Mouse (Mus musculus): ENCODE measurements around the gene Cntd1.

DNA sequence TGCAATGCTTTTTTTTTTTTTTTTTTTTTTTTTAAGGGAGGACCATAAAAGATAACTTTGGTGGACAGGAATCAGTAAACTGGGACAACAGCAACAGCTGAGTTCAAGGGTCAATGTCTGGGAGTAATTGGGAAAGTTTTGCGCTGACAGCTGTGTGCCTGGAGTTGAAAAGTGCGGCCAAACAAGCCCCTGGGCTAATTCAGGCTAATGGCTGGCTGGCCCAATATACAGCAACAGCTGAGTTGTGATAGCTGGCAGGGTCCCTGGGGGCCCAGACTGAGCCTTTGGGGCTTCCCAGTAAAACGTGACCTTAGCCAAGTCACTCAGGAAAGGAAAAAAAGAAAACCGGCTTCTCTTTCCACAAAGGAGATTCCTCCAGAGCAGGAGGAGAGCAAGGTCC is 33.7 kb upstream of the Cntd1 start:
- TF ChIP-seq CTCF (IDR thresholded peaks at IDR 0.05) (no peak), EP300 (IDR thresholded peaks at IDR 0.05) (no peak)

Data from lung, postnatal 0 days (tissue).